Mouse (Mus musculus) CH12.LX (cell line): ENCODE data around the gene Gm28053. TPM values are rescaled to one million over a fixed set of nuclear protein-coding genes. Genes with fewer than 3 reads are reported as not detected.

ENCODE experiments used
- DNase-seq: peaks from one replicate; pipeline ENCODE4 v3.0.0-alpha.2; 2013; ENCODE audit errors: extremely low read depth
- H3K27ac ChIP-seq: 2 replicates; pipeline ENCODE4 v1.5.1; 2012; ENCODE audit warnings: low read depth, mild to moderate bottlenecking, control low read depth, moderate library complexity; ENCODE audit not compliant: insufficient read depth
- H3K27me3 ChIP-seq: replicated peaks from 2 replicates; pipeline ENCODE3; 2012; ENCODE audit warnings: inconsistent platforms
- H3K36me3 ChIP-seq, 2 experiments: replicated peaks in 1 of 2; 2 replicates each; pipeline versions ENCODE3 to v1.6.1; 2012; ENCODE audit warnings: inconsistent platforms in 1 of 2, low read length in 1 of 2, mild to moderate bottlenecking in 1 of 2, mixed read lengths in 1 of 2, moderate library complexity in 1 of 2; ENCODE audit not compliant: control insufficient read depth in 1 of 2, insufficient read depth in 1 of 2
- H3K4me1 ChIP-seq, 2 experiments: 2 replicates each; pipeline ENCODE4 v1.6.1; 2012; ENCODE audit warnings: inconsistent platforms in 1 of 2, moderate library complexity in 1 of 2; ENCODE audit not compliant: insufficient read depth in 2 of 2, control insufficient read depth in 1 of 2
- H3K4me2 ChIP-seq: 2 replicates; pipeline ENCODE4 v1.6.1; 2012; ENCODE audit warnings: low read depth, mild to moderate bottlenecking, control low read depth; ENCODE audit not compliant: poor library complexity, insufficient read depth, severe bottlenecking
- H3K4me3 ChIP-seq, 3 experiments: fragments of 150-350 bp in 1 of 3; sonication (generic) in 1 of 3; replicated peaks in 1 of 3; 2 replicates each; pipeline versions ENCODE3 to v1.5.1; 2011 to 2012; ENCODE audit warnings: low read depth in 2 of 3, low read length in 2 of 3, mild to moderate bottlenecking in 2 of 3, moderate library complexity in 2 of 3, control low read depth in 1 of 3, improper control_type of control experiment in 1 of 3, inconsistent platforms in 1 of 3, mixed read lengths in 1 of 3; ENCODE audit not compliant: poor library complexity in 1 of 3
- H3K79me2 ChIP-seq: replicated peaks from 2 replicates; pipeline ENCODE4 v1.6.1; 2012; ENCODE audit warnings: mild to moderate bottlenecking, moderate library complexity; ENCODE audit not compliant: control insufficient read depth, poor library complexity, insufficient read depth, severe bottlenecking; ENCODE audit errors: extremely low read depth
- H3K9ac ChIP-seq: 2 replicates; pipeline ENCODE4 v1.6.1; 2012; ENCODE audit warnings: low read depth, mild to moderate bottlenecking, control low read depth, moderate library complexity; ENCODE audit not compliant: insufficient read depth
- H3K9me3 ChIP-seq: replicated peaks from 2 replicates; pipeline ENCODE3; 2012; ENCODE audit warnings: low read length, inconsistent platforms, mixed read lengths
- BHLHE40 ChIP-seq: IDR thresholded peaks from 2 replicates; pipeline ENCODE4 v1.6.1; 2011; ENCODE audit warnings: mild to moderate bottlenecking, low read depth, low read length, improper control_type of control experiment
- CHD1 ChIP-seq: IDR thresholded peaks from 2 replicates; pipeline ENCODE4 v1.6.1; 2012; ENCODE audit warnings: low read depth, low read length, improper control_type of control experiment, inconsistent platforms
- CHD2 ChIP-seq: IDR thresholded peaks from 2 replicates; pipeline ENCODE4 v1.6.1; 2011; ENCODE audit warnings: low read length, improper control_type of control experiment
- CTCF ChIP-seq, 2 experiments: IDR thresholded peaks in 1 of 2; conservative IDR thresholded peaks in 1 of 2; 2 replicates each; pipeline ENCODE4 v1.5.1; 2011 to 2012; ENCODE audit warnings: low read depth in 2 of 2, low read length in 2 of 2, improper control_type of control experiment in 1 of 2, inconsistent platforms in 1 of 2, mild to moderate bottlenecking in 1 of 2, moderate library complexity in 1 of 2
- E2F4 ChIP-seq: IDR thresholded peaks from 2 replicates; pipeline ENCODE4 v1.6.1; 2011; ENCODE audit warnings: low read depth, low read length, improper control_type of control experiment; ENCODE audit not compliant: insufficient replicate concordance
- ELF1 ChIP-seq: IDR thresholded peaks from 2 replicates; pipeline ENCODE4 v1.6.1; 2014; ENCODE audit warnings: low read depth, mild to moderate bottlenecking, inconsistent platforms, low read length, improper control_type of control experiment
- EP300 ChIP-seq: IDR thresholded peaks from 2 replicates; pipeline ENCODE4 v1.6.1; 2011; ENCODE audit warnings: low read length, improper control_type of control experiment
- GABPA ChIP-seq: IDR thresholded peaks from 2 replicates; pipeline ENCODE4 v1.6.1; 2012; ENCODE audit warnings: low read depth, low read length, improper control_type of control experiment, inconsistent platforms; ENCODE audit not compliant: insufficient replicate concordance
- HCFC1 ChIP-seq: IDR thresholded peaks from 2 replicates; pipeline ENCODE4 v1.6.1; 2012; ENCODE audit warnings: low read depth, mild to moderate bottlenecking, inconsistent platforms, low read length, improper control_type of control experiment
- IRF4 ChIP-seq: IDR thresholded peaks from 2 replicates; pipeline ENCODE4 v1.6.1; 2014; ENCODE audit warnings: low read depth, mild to moderate bottlenecking, inconsistent platforms, low read length, improper control_type of control experiment
- JUN ChIP-seq: IDR thresholded peaks from 2 replicates; pipeline ENCODE4 v1.6.1; 2011; ENCODE audit warnings: low read depth, mild to moderate bottlenecking, low read length, improper control_type of control experiment, moderate library complexity; ENCODE audit not compliant: insufficient read depth
- JUND ChIP-seq: conservative IDR thresholded peaks from 2 replicates; pipeline ENCODE4 v1.6.1; 2011; ENCODE audit warnings: low read depth, low read length, improper control_type of control experiment
- KAT2A ChIP-seq: IDR thresholded peaks from 2 replicates; pipeline ENCODE4 v1.6.1; 2012; ENCODE audit warnings: low read length, improper control_type of control experiment, inconsistent platforms; ENCODE audit not compliant: insufficient replicate concordance
- MAFK ChIP-seq: IDR thresholded peaks from 2 replicates; pipeline ENCODE4 v1.6.1; 2011; ENCODE audit warnings: low read length, improper control_type of control experiment; ENCODE audit not compliant: insufficient replicate concordance
- MAZ ChIP-seq: IDR thresholded peaks from 2 replicates; pipeline ENCODE4 v1.6.1; 2012; ENCODE audit warnings: low read depth, mild to moderate bottlenecking, inconsistent platforms, low read length, improper control_type of control experiment, moderate library complexity
- MEF2A ChIP-seq: IDR thresholded peaks from 2 replicates; pipeline ENCODE4 v1.6.1; 2014; ENCODE audit warnings: low read depth, mild to moderate bottlenecking, inconsistent platforms, low read length, improper control_type of control experiment, borderline replicate concordance
- MXI1 ChIP-seq: IDR thresholded peaks from 2 replicates; pipeline ENCODE4 v1.6.1; 2011; ENCODE audit warnings: mild to moderate bottlenecking, low read depth, low read length, improper control_type of control experiment
- MYC ChIP-seq: IDR thresholded peaks from 2 replicates; pipeline ENCODE4 v1.6.1; 2011; ENCODE audit warnings: low read depth, mild to moderate bottlenecking, improper control_type of control experiment, low read length
- NRF1 ChIP-seq: IDR thresholded peaks from 2 replicates; pipeline ENCODE4 v1.6.1; 2014; ENCODE audit warnings: low read depth, mild to moderate bottlenecking, inconsistent platforms, low read length, improper control_type of control experiment, moderate library complexity
- PAX5 ChIP-seq: IDR thresholded peaks from 2 replicates; pipeline ENCODE4 v1.6.1; 2012; ENCODE audit warnings: low read length, inconsistent platforms, mixed read lengths
- POLR2A ChIP-seq: IDR thresholded peaks from 2 replicates; pipeline ENCODE4 v1.6.1; 2011; ENCODE audit warnings: low read depth, mild to moderate bottlenecking, improper control_type of control experiment, low read length
- POLR2AphosphoS2 ChIP-seq: IDR thresholded peaks from 2 replicates; pipeline ENCODE4 v1.6.1; 2011; ENCODE audit warnings: low read depth, low read length, improper control_type of control experiment
- RCOR1 ChIP-seq: conservative IDR thresholded peaks from 2 replicates; pipeline ENCODE4 v1.6.1; 2012; ENCODE audit warnings: low read depth, mild to moderate bottlenecking, inconsistent platforms, low read length, improper control_type of control experiment
- SMC3 ChIP-seq: IDR thresholded peaks from 2 replicates; pipeline ENCODE4 v1.6.1; 2011; ENCODE audit warnings: low read depth, low read length, improper control_type of control experiment
- TCF12 ChIP-seq: IDR thresholded peaks from 2 replicates; pipeline ENCODE4 v1.6.1; 2014; ENCODE audit warnings: low read depth, mild to moderate bottlenecking, inconsistent platforms, low read length, improper control_type of control experiment
- UBTF ChIP-seq: IDR thresholded peaks from 2 replicates; pipeline ENCODE4 v1.6.1; 2012; ENCODE audit warnings: low read depth, mild to moderate bottlenecking, inconsistent platforms, low read length, improper control_type of control experiment, moderate library complexity
- USF1 ChIP-seq: IDR thresholded peaks from 2 replicates; pipeline ENCODE4 v1.6.1; 2014; ENCODE audit warnings: low read depth, mild to moderate bottlenecking, inconsistent platforms, low read length, improper control_type of control experiment
- ZC3H11A ChIP-seq: IDR thresholded peaks from 2 replicates; pipeline ENCODE4 v1.6.1; 2012; ENCODE audit warnings: low read depth, mild to moderate bottlenecking, inconsistent platforms, low read length, improper control_type of control experiment
- ZKSCAN1 ChIP-seq: IDR thresholded peaks from 2 replicates; pipeline ENCODE4 v1.6.1; 2012; ENCODE audit warnings: low read depth, inconsistent platforms, low read length, improper control_type of control experiment, borderline replicate concordance
- ZNF384 ChIP-seq: IDR thresholded peaks from 2 replicates; pipeline ENCODE4 v1.6.1; 2012; ENCODE audit warnings: low read depth, low read length, improper control_type of control experiment, inconsistent platforms
- dilution Hi-C: fragments of 300-500 bp; cut with MboI; formaldehyde crosslinking; loops from 2 replicates; pipeline ENCODE4 v1.14.3; 2020; ENCODE audit warnings: low sequenced_read_pairs; ENCODE audit not compliant: extremely low pct_unique_long_range_greater_than_20kb, extremely low pct_ligation_motif_present
- in situ Hi-C: fragments of 300-500 bp; cut with MboI; formaldehyde crosslinking; loops from 3 replicates; pipeline ENCODE4 v1.14.3; 2019; ENCODE audit warnings: low sequenced_read_pairs, low pct_ligation_motif_present, low pct_unique_long_range_greater_than_20kb, mixed read lengths
- polyA plus RNA-seq: library from polyadenylated mRNA; unstranded; fragments of >175 nt; gene quantifications from 2 replicates; pipeline ENCODE4 v1.2.1, GENCODE M21; 2012; ENCODE audit warnings: low read depth; ENCODE audit not compliant: insufficient read length
- total RNA-seq, 2 experiments: library from RNA; depleted of rRNA; stranded (reverse); fragments of 300-350 nt in 1 of 2; fragments of >200 nt in 1 of 2; gene quantifications; 2 replicates each; pipeline ENCODE4 v1.2.3; 2012 to 2014

Gm28053 gene
- total and polyA plus RNA-seq, 3 experiments, result 8.0 to 22.7 (median 10.0) TPM

DNA sequence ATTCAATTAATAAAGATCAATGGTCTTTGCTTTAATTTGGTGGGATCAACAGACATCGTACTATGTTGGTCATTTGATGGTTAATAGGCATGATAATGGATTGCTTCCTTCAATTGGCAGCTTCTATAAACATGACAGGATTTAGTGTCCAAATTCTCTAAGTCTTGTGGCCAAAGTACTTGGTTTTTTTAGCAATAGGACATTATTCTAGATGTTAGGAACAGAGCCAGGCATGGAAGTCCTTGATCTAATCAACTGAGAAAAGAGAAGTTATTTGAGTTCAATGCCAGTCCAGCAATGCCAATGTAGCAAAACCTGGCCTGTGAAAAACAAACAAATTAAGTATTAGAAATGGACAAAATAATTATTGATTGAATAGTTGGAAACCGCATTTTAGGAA lies 67.2 kb downstream of the Gm28053 start:
- no peak overlapping the region for H3K9ac ChIP-seq
- no peaks in the 10 kb centered on the region for H3K79me2 ChIP-seq
- H3K4me2 ChIP-seq, result no peak overlapping the region
- dilution Hi-C loops, result no loop called here
- DNase-seq, result no peak
- no peak overlapping the region for H3K27ac ChIP-seq
- no peaks in the 10 kb centered on the region for H3K9me3 ChIP-seq
- no peaks in the 10 kb centered on the region for H3K36me3 ChIP-seq
- TF ChIP-seq BHLHE40, result no peak
- TF ChIP-seq ZKSCAN1, result no peak
- TF ChIP-seq GABPA, result no peak
- no peak for TF ChIP-seq RCOR1
- no peak for TF ChIP-seq NRF1
- no peak for TF ChIP-seq JUN
- TF ChIP-seq MXI1, result no peak
- TF ChIP-seq E2F4, result no peak
- no peak for TF ChIP-seq IRF4
- TF ChIP-seq ELF1, result no peak
- no peak for TF ChIP-seq JUND
- TF ChIP-seq POLR2AphosphoS2, result no peak
- TF ChIP-seq POLR2A, result no peak
- TF ChIP-seq MAFK, result no peak
- TF ChIP-seq TCF12, result no peak
- no peak for TF ChIP-seq MAZ
- no peak for TF ChIP-seq CHD2
- TF ChIP-seq EP300, result no peak
- in situ Hi-C loops, result no loop called here
- H3K27me3 ChIP-seq, result no peaks in the 10 kb centered on the region
- H3K4me1 ChIP-seq, result peaks cover 0 to 7% of the 10 kb centered on the region in 2 experiments; a peak in 1 of 4 replicates
- no peak overlapping the region for H3K4me3 ChIP-seq

GRCm38 (mm10) chr6:48787867-48788266 lies 69.5 kb downstream of the Gm28053 start:
- no peak for DNase-seq
- no peak for TF ChIP-seq SMC3
- no peak for TF ChIP-seq MEF2A
- TF ChIP-seq TCF12, result no peak
- no peak for TF ChIP-seq ZNF384
- no peak for TF ChIP-seq CTCF (conservative IDR thresholded peaks at IDR 0.05 in 1 of 2, IDR thresholded peaks at IDR 0.05 in 1 of 2; ENCODE audit: low read depth in 2 of 2, low read length in 2 of 2)
- TF ChIP-seq KAT2A, result no peak
- no peak for TF ChIP-seq ZC3H11A
- TF ChIP-seq CHD1, result no peak
- no peak for TF ChIP-seq PAX5
- TF ChIP-seq MYC, result no peak
- TF ChIP-seq JUND, result no peak
- no peak for TF ChIP-seq UBTF
- no peak for TF ChIP-seq POLR2A
- TF ChIP-seq NRF1, result no peak
- TF ChIP-seq HCFC1, result no peak
- TF ChIP-seq EP300, result no peak
- TF ChIP-seq POLR2AphosphoS2, result no peak
- no peak for TF ChIP-seq USF1
- TF ChIP-seq, all 38 proteins: peak for 0
- no peaks in the 10 kb centered on the region for H3K36me3 ChIP-seq
- no peak overlapping the region for H3K27ac ChIP-seq
- no peak overlapping the region for H3K9ac ChIP-seq
- H3K4me3 ChIP-seq, result no peak overlapping the region
- no peaks in the 10 kb centered on the region for H3K27me3 ChIP-seq
- no peak overlapping the region for H3K4me2 ChIP-seq
- H3K79me2 ChIP-seq, result no peaks in the 10 kb centered on the region
- in situ Hi-C loops, result no loop called here
- H3K4me1 ChIP-seq, result peaks cover 0 to 7% of the 10 kb centered on the region in 2 experiments; a peak in 1 of 4 replicates
- no peaks in the 10 kb centered on the region for H3K9me3 ChIP-seq
- dilution Hi-C loops, result no loop called here
